Mouse (Mus musculus) brain, embryonic 14.5 days (tissue): ENCODE measurements at regions not wholly inside any gene's neighbourhood (a gene's known extent, or its start where the extent isn't known, plus 50 kb on each side); places are given as distances from the start of the nearest gene placed in this dataset.

Experiments
- CTCF ChIP-seq: fragments of 200-500 bp; IDR thresholded peaks from 2 replicates; pipeline ENCODE4 v1.5.1; 2012; ENCODE audit warnings: inconsistent platforms, mild to moderate bottlenecking, moderate library complexity, borderline replicate concordance; ENCODE audit not compliant: insufficient read depth, insufficient read length; ENCODE audit errors: extremely low read depth
- POLR2A ChIP-seq: fragments of 200-500 bp; IDR thresholded peaks from 2 replicates; pipeline ENCODE4 v1.6.1; 2012; ENCODE audit warnings: mild to moderate bottlenecking, inconsistent platforms, borderline replicate concordance; ENCODE audit not compliant: poor library complexity, insufficient read depth, insufficient read length, severe bottlenecking; ENCODE audit errors: extremely low read depth

DNA sequence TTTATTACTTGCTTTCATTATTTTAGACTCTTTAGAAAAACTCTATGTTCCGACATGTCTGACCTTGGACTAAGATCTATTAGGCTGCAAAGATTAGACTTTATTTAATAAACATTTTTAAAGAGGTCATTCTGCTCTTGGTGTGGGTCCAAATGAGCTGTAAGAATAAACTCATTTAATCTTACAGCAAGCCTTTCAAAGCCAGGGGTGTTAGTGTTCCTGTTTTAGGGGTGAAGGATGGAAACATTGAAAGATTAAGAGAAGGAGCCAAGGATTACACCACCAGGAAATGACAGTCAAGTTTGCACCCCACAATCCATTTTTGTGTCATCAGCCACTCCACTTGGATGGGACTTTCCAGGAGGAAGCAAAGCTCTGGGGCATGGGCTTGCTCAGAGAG lies 495.5 kb downstream of the Dhx35 start:
- TF ChIP-seq CTCF = no peak
- no peak for TF ChIP-seq POLR2A
